Comparison of ENCODE assay signal across 9 mouse cellular contexts in genomic region chrX:20335722-20336121, GRCm38 (mm10). TPM values are rescaled to one million over a fixed set of nuclear protein-coding genes. Genes with fewer than 3 reads are reported as not detected.
DNase-seq lines count a peak whose midpoint lies in the region; ATAC-seq and TF ChIP-seq lines count a peak whose summit lies in the region.
"Had no signal": no experiment of that assay in that cellular context is flagged by ENCODE, and none has a peak within 500 bp of the region (broad histone marks: within the 10 kb centered on the region; RNA-seq: fewer than 3 reads in every experiment).

No protein-coding gene starts in this region.

- H3K36me3 ChIP-seq in heart, embryonic 12.5 days, result no peaks in the 10 kb centered on the region
- H3K36me3 ChIP-seq in splenic B cell, adult 2 months (ENCODE audit: control insufficient read depth, insufficient read depth, low read length, poor library complexity, severe bottlenecking), result no peaks in the 10 kb centered on the region
- H3K36me3 ChIP-seq: hindbrain, embryonic 15.5 days had no signal

- CTCF ChIA-PET in Patski (lab: Charles Lee), result interaction anchor here (1.0 to 1.8 kb wide), 2 partner anchors 9 to 170 kb away, joined by 3 to 5 read pairs; no protein-coding TSS in a partner anchor

- H3K4me3 ChIP-seq in heart, embryonic 12.5 days, result no peak overlapping the region
- H3K4me3 ChIP-seq: hindbrain, embryonic 15.5 days had no signal

- no peaks in the 10 kb centered on the region for H3K27me3 ChIP-seq in heart, embryonic 12.5 days (replicated peaks)
- H3K27me3 ChIP-seq in Patski, result peaks cover 16% of the 10 kb centered on the region
- H3K27me3 ChIP-seq in splenic B cell, adult 2 months (ENCODE audit: control insufficient read depth, insufficient read depth, low read length, poor library complexity, severe bottlenecking), result no peaks in the 10 kb centered on the region
- H3K27me3 ChIP-seq: hindbrain, embryonic 15.5 days had no signal

- no peaks in the 10 kb centered on the region for H3K9me3 ChIP-seq in heart, embryonic 12.5 days (replicated peaks)
- H3K9me3 ChIP-seq: hindbrain, embryonic 15.5 days had no signal

- peak; percentile 76 for TF ChIP-seq CTCF in Patski (IDR thresholded peaks at IDR 0.05)

- no peak overlapping the region for H3K9ac ChIP-seq in heart, embryonic 12.5 days
- H3K9ac ChIP-seq: hindbrain, embryonic 15.5 days had no signal

- no peak overlapping the region for H3K27ac ChIP-seq in heart, embryonic 12.5 days (ENCODE audit: poor library complexity, severe bottlenecking)
- H3K27ac ChIP-seq: hindbrain, embryonic 15.5 days had no signal

- peak; percentile 14 to 67 for DNase-seq in heart, adult 18-20 months
- DNase-seq in 3T3-L1 (ENCODE audit: low read depth, low spot score) (peak; percentile 56), Patski (ENCODE audit: low read depth, low spot score) (no peak)
- peak; percentile 59 to 67 for DNase-seq in cerebellum, postnatal 36 days
- peak; percentile 33 for DNase-seq in kidney, postnatal 14 days
- DNase-seq in lung, postnatal 25 days (ENCODE audit: low spot score), result peak; percentile 23
- DNase-seq in splenic B cell, adult 2 months (ENCODE audit: low read depth, low spot score), result peak; percentile 76

- H3K4me1 ChIP-seq in heart, embryonic 12.5 days (replicated peaks), result no peaks in the 10 kb centered on the region
- H3K4me1 ChIP-seq: hindbrain, embryonic 15.5 days had no signal

- POLR2A ChIA-PET in Patski (lab: Charles Lee), result interaction anchor here (0.7 kb wide), 1 partner anchor 1660 kb away, joined by 9 read pairs; no protein-coding TSS in a partner anchor

- ATAC-seq in heart, embryonic 12.5 days (ENCODE audit: insufficient number of reproducible peaks, low FRiP score), result no peak
- ATAC-seq in Patski, result no peak

- no peak overlapping the region for H3K4me2 ChIP-seq in heart, embryonic 12.5 days
- H3K4me2 ChIP-seq: hindbrain, embryonic 15.5 days had no signal

- in situ Hi-C loops in Patski (cut with MboI; ENCODE audit: low pct_unique_long_range_greater_than_20kb), result loop anchor here (25.0 kb wide), 1 partner anchor 323 kb away; no protein-coding TSS in a partner anchor

- WGBS in heart, embryonic 12.5 days, result 11% methylated on average over 2 of the region's 2 CpGs

RNA-seq across cellular contexts. Expression of gene Rp2, which starts 28.6 kb away (rescaled TPM):
- 10 to 100 TPM; 10.4 TPM for total RNA-seq in heart, adult 18-20 months (2021)
- 16.0 and 16.9 TPM in 2 replicates for polyA plus RNA-seq in heart, embryonic 12.5 days (2016; fragmentation: Nextera tagmentation; extraction: Ambion mirVana)
- polyA plus RNA-seq in Patski (2021), result 26.8 TPM

RNA-seq across cellular contexts. Expression of gene Slc9a7, which starts 44.1 kb away (rescaled TPM):
- total RNA-seq in heart, adult 18-20 months (2021), result 1 to 10 TPM; 3.8 to 4.9 TPM
- polyA plus RNA-seq in heart, embryonic 12.5 days (2016; fragmentation: Nextera tagmentation; extraction: Ambion mirVana), result 6.1 and 7.9 TPM in 2 replicates
- polyA plus RNA-seq in Patski (2021), result 0.19 TPM
